Mouse (Mus musculus) liver, adult 2 months (tissue): Measurements from ENCODE around the gene Mstn.

Source experiments
- CTCF ChIP-seq: fragments of 200-500 bp; IDR thresholded peaks from 2 replicates; pipeline ENCODE4 v1.5.1; 2011; ENCODE audit warnings: low read depth, low read length, control low read depth
- POLR2A ChIP-seq: fragments of 200-500 bp; IDR thresholded peaks from 2 replicates; pipeline ENCODE4 v1.6.1; 2011; ENCODE audit warnings: low read length, control low read depth; ENCODE audit not compliant: insufficient read depth; ENCODE audit errors: extremely low read depth

- TF ChIP-seq CTCF (no peak), POLR2A (no peak)
These were observed 46.7 kb upstream of the Mstn start for GRCm38 (mm10) chr1:53014716-53015115.
